Mouse (Mus musculus) T-helper 17 cell (primary cell): ENCODE results near the gene Trim23.
"Not testable (repeated sequence)": the region's sequence is repeated elsewhere in the genome, so short reads cannot be mapped to it uniquely, and the experiment has no call there.

ENCODE experiments used
- in situ Hi-C, 2 experiments: fragments of 300-600 bp; cut with MboI, MseI; formaldehyde crosslinking; loops; 1 replicate in 1 of 2; 2 replicates in 1 of 2; pipeline ENCODE4 v1.15.1; 2025; ENCODE audit warnings: high pct_unique_total_duplicates in 2 of 2

Gene Trim23

GRCm38 (mm10) chr13:104178650-104179121 lies at the start of gene Trim23:
Trim23 (plus strand) TSS chr13:104178797.
- in situ Hi-C loops = no loop called here

- in situ Hi-C loops = no loop called here
Observed at GRCm38 (mm10) chr13:104132561-104132960, 46.0 kb upstream of the Trim23 start.

GRCm38 (mm10) chr13:104134510-104135085 lies 44.0 kb upstream of the Trim23 start:
- in situ Hi-C loops = no loop called here

GRCm38 (mm10) chr13:104139369-104140209 lies 39.0 kb upstream of the Trim23 start:
- in situ Hi-C loops = no loop called here

- in situ Hi-C loops = loop anchor here in 1 of 2 experiments (5.0 kb wide), 1 partner anchor 72 kb away; no protein-coding TSS in a partner anchor
Observed at GRCm38 (mm10) chr13:104144871-104145270, 33.7 kb upstream of the Trim23 start.

GRCm38 (mm10) chr13:104145646-104146045 lies 33.0 kb upstream of the Trim23 start:
- in situ Hi-C loops = loop anchor here in 1 of 2 experiments (5.0 kb wide), 1 partner anchor 72 kb away; no protein-coding TSS in a partner anchor

GRCm38 (mm10) chr13:104154180-104154579 lies 24.4 kb upstream of the Trim23 start:
- in situ Hi-C loops = no loop called here

- in situ Hi-C loops = no loop called here
Observed at GRCm38 (mm10) chr13:104155106-104155505, 23.5 kb upstream of the Trim23 start.

GRCm38 (mm10) chr13:104155686-104156085 lies 22.9 kb upstream of the Trim23 start:
- in situ Hi-C loops = no loop called here

GRCm38 (mm10) chr13:104171711-104172110 lies 6.9 kb upstream of the Trim23 start:
- in situ Hi-C loops = no loop called here

- in situ Hi-C loops = no loop called here
Observed at GRCm38 (mm10) chr13:104172498-104172897, 6.1 kb upstream of the Trim23 start.

- in situ Hi-C loops = no loop called here
Observed at GRCm38 (mm10) chr13:104176874-104177273, 1.7 kb upstream of the Trim23 start.

- in situ Hi-C loops = no loop called here
Observed at GRCm38 (mm10) chr13:104177796-104178649, 574 bp upstream of the Trim23 start, which contains the start of gene Trappc13. Trappc13 (minus strand) TSS chr13:104178469.

- in situ Hi-C loops = no loop called here
Observed at GRCm38 (mm10) chr13:104179176-104179888, 735 bp downstream of the Trim23 start.

- in situ Hi-C loops = no loop called here
Observed at GRCm38 (mm10) chr13:104187357-104187756, 8.8 kb downstream of the Trim23 start.

- in situ Hi-C loops = not testable (repeated sequence)
Observed at GRCm38 (mm10) chr13:104195891-104196290, 17.3 kb downstream of the Trim23 start.

- in situ Hi-C loops = no loop called here
Observed at GRCm38 (mm10) chr13:104204313-104204712, 25.7 kb downstream of the Trim23 start.

GRCm38 (mm10) chr13:104227478-104227877 lies 48.9 kb downstream of the Trim23 start:
- in situ Hi-C loops = no loop called here

GRCm38 (mm10) chr13:104228384-104229066 lies 49.9 kb downstream of the Trim23 start, which contains the start of the genes Cenpk and Ppwd1:
Cenpk (plus strand) TSS chr13:104228611.
Ppwd1 (minus strand) TSS chr13:104228843.
- in situ Hi-C loops = no loop called here

GRCm38 (mm10) chr13:104229181-104229580 lies 50.6 kb downstream of the Trim23 start:
- in situ Hi-C loops = no loop called here
